Mouse (Mus musculus) spleen, adult 18-20 months (tissue): ENCODE data around the gene Vmp1.

Source experiments
- DNase-seq, 2 experiments: peaks; one replicate each; pipeline ENCODE4 v3.0.0; 2022; ENCODE audit warnings: mixed read lengths in 2 of 2

Vmp1 gene

GRCm38 (mm10) chr11:86683395-86684125 lies at the start of gene Vmp1, which contains the start of gene Ptrh2:
Gene Vmp1, minus strand, starts transcription at chr11:86683836.
Gene Ptrh2, plus strand, starts transcription at chr11:86683985.
- peak; percentile 75 to 85 for DNase-seq

- DNase-seq: no peak
Measured at GRCm38 (mm10) chr11:86731443-86731842, 47.8 kb upstream of the Vmp1 start.

- no peak for DNase-seq
Measured at GRCm38 (mm10) chr11:86725607-86726006, 42.0 kb upstream of the Vmp1 start.

GRCm38 (mm10) chr11:86724982-86725381 lies 41.3 kb upstream of the Vmp1 start:
- DNase-seq: no peak

- no peak for DNase-seq
Measured at GRCm38 (mm10) chr11:86724004-86724403, 40.4 kb upstream of the Vmp1 start.

- peak; percentile 16 to 25 for DNase-seq
Measured at GRCm38 (mm10) chr11:86719390-86719789, 35.8 kb upstream of the Vmp1 start.

GRCm38 (mm10) chr11:86718369-86718768 lies 34.7 kb upstream of the Vmp1 start:
- no peak for DNase-seq

GRCm38 (mm10) chr11:86717306-86718065 lies 33.9 kb upstream of the Vmp1 start:
- peak in 1 of 2 experiments; percentile 30 for DNase-seq

GRCm38 (mm10) chr11:86714606-86715005 lies 31.0 kb upstream of the Vmp1 start:
- DNase-seq: no peak

GRCm38 (mm10) chr11:86701151-86701550 lies 17.5 kb upstream of the Vmp1 start:
- DNase-seq: no peak

- no peak for DNase-seq
Measured at GRCm38 (mm10) chr11:86695461-86695860, 11.8 kb upstream of the Vmp1 start.

- no peak for DNase-seq
Measured at GRCm38 (mm10) chr11:86692546-86692945, 8.9 kb upstream of the Vmp1 start.

- DNase-seq: no peak
Measured at GRCm38 (mm10) chr11:86691956-86692355, 8.3 kb upstream of the Vmp1 start.

- no peak for DNase-seq
Measured at GRCm38 (mm10) chr11:86691482-86691881, 7.8 kb upstream of the Vmp1 start.

GRCm38 (mm10) chr11:86690383-86690782 lies 6.7 kb upstream of the Vmp1 start:
- DNase-seq: no peak

- DNase-seq: no peak
Measured at GRCm38 (mm10) chr11:86685366-86685765, 1.7 kb upstream of the Vmp1 start.

- DNase-seq: no peak
Measured at GRCm38 (mm10) chr11:86684126-86685012, 733 bp upstream of the Vmp1 start.

GRCm38 (mm10) chr11:86682861-86683260 lies 775 bp downstream of the Vmp1 start:
- no peak for DNase-seq

- DNase-seq: no peak
Measured at GRCm38 (mm10) chr11:86681423-86681822, 2.2 kb downstream of the Vmp1 start.

GRCm38 (mm10) chr11:86680729-86681128 lies 2.9 kb downstream of the Vmp1 start:
- DNase-seq: no peak

GRCm38 (mm10) chr11:86678957-86679356 lies 4.7 kb downstream of the Vmp1 start:
- no peak for DNase-seq

GRCm38 (mm10) chr11:86675520-86675919 lies 8.1 kb downstream of the Vmp1 start:
- no peak for DNase-seq

GRCm38 (mm10) chr11:86672772-86673171 lies 10.9 kb downstream of the Vmp1 start:
- no peak for DNase-seq
